Mouse (Mus musculus) layer of hippocampus, postnatal 36 days (tissue): ENCODE data around the gene Slc5a8. TPM values are rescaled to one million over a fixed set of nuclear protein-coding genes. Genes with fewer than 3 reads are reported as not detected.

ENCODE experiments used
- total RNA-seq, 2 experiments: library from RNA; stranded (reverse); gene quantifications; 2 replicates each; pipeline ENCODE4 v1.2.3; 2021

Gene Slc5a8
- total RNA-seq, 2 experiments from 2014 or later, result not detected

Other genes with a start within 250 kb of the Slc5a8 start
- not detected for gene Spic, start 201.0 kb upstream of the Slc5a8 start, total RNA-seq
- gene Arl1, start 155.1 kb upstream of the Slc5a8 start, total RNA-seq, result 100 to 1,000 TPM; 137 to 140 TPM
- 10 to 100 TPM; 20.7 to 26.3 TPM for gene Utp20, start 59.2 kb upstream of the Slc5a8 start, total RNA-seq